Mouse (Mus musculus) testis, adult 2 months (tissue): ENCODE results near the gene Ntf5.

Source experiments
- CTCF ChIP-seq: fragments of 200-500 bp; IDR thresholded peaks from 2 replicates; pipeline ENCODE4 v1.5.1; 2012; ENCODE audit warnings: low read depth, mild to moderate bottlenecking, inconsistent platforms, low read length, moderate library complexity; ENCODE audit not compliant: control insufficient read depth, insufficient read depth, insufficient replicate concordance
- POLR2A ChIP-seq: fragments of 200-500 bp; IDR thresholded peaks from 2 replicates; pipeline ENCODE4 v1.6.1; 2012; ENCODE audit warnings: low read depth, mild to moderate bottlenecking, inconsistent platforms, low read length, moderate library complexity; ENCODE audit not compliant: control insufficient read depth

- TF ChIP-seq CTCF (no peak), POLR2A (no peak)
These were observed 42.6 kb downstream of the Ntf5 start for GRCm38 (mm10) chr7:45455932-45456696.
